In genomic region chr4:62695946-62696345, GRCm38 (mm10) we compare ENCODE assay signal across 8 mouse cellular contexts.
DNase-seq lines count a peak whose midpoint lies in the region; ATAC-seq lines count a peak whose summit lies in the region.

No protein-coding gene starts in this region.

- H3K9me3 ChIP-seq in heart, embryonic 16.5 days (replicated peaks; ENCODE audit: control insufficient read depth, low read length) = no peaks in the 10 kb centered on the region
- no peaks in the 10 kb centered on the region for H3K9me3 ChIP-seq in midbrain, embryonic 12.5 days

- H3K27me3 ChIP-seq in heart, embryonic 16.5 days (ENCODE audit: control insufficient read depth, insufficient read depth, low read length) = no peaks in the 10 kb centered on the region
- H3K27me3 ChIP-seq in midbrain, embryonic 12.5 days = no peaks in the 10 kb centered on the region

- peak overlapping the region; percentile 55; the same call in 1 of the 2 replicates for H3K27ac ChIP-seq in heart, embryonic 16.5 days (ENCODE audit: low read length)
- H3K27ac ChIP-seq in midbrain, embryonic 12.5 days (replicated peaks) = 0 out of 2 replicates have a peak overlapping the region, but pooled peaks have one; percentile 7

- H3K4me2 ChIP-seq in heart, embryonic 16.5 days (ENCODE audit: low read depth, low read length) = no peak overlapping the region
- no peak overlapping the region for H3K4me2 ChIP-seq in midbrain, embryonic 12.5 days (replicated peaks)

- WGBS in heart, embryonic 16.5 days = 49% methylated on average over 13 of the region's 13 CpGs
- 77% methylated on average over 12 of the region's 13 CpGs for WGBS in midbrain, embryonic 12.5 days

- no peak overlapping the region for H3K4me3 ChIP-seq in heart, embryonic 16.5 days (ENCODE audit: low read length)
- no peak overlapping the region for H3K4me3 ChIP-seq in midbrain, embryonic 12.5 days

- no peak overlapping the region for H3K9ac ChIP-seq in heart, embryonic 16.5 days (ENCODE audit: low read length)
- H3K9ac ChIP-seq in midbrain, embryonic 12.5 days (replicated peaks) = no peak overlapping the region

- ATAC-seq in heart, embryonic 16.5 days (replicated peaks; ENCODE audit: extremely low read depth, insufficient read depth, low FRiP score) = no peak
- ATAC-seq in midbrain, embryonic 12.5 days (ENCODE audit: low FRiP score, low read depth) = no peak
- no peak for ATAC-seq in erythroid progenitor cell, adult 5-6 weeks (replicated peaks; ENCODE audit: low FRiP score, poor library complexity, severe bottlenecking)

- H3K36me3 ChIP-seq in heart, embryonic 16.5 days (ENCODE audit: control insufficient read depth, insufficient read depth) = peaks cover 2% of the 10 kb centered on the region
- peaks cover 56% of the 10 kb centered on the region for H3K36me3 ChIP-seq in midbrain, embryonic 12.5 days

- peaks cover 50% of the 10 kb centered on the region for H3K4me1 ChIP-seq in heart, embryonic 16.5 days (ENCODE audit: control insufficient read depth, insufficient read depth, low read length)
- H3K4me1 ChIP-seq in midbrain, embryonic 12.5 days = peaks cover 47% of the 10 kb centered on the region

- DNase-seq in layer of hippocampus, adult 11-12 months (ENCODE audit: low spot score) = peak; percentile 77
- DNase-seq in layer of hippocampus, postnatal 36 days = no peak
- peak; percentile 1 for DNase-seq in MEL-GATA-1-ER (ENCODE audit: extremely low read depth, low read depth)
- DNase-seq in cerebellum, postnatal 14 days = peak; percentile 87 to 89
- peak; percentile 70 for DNase-seq in layer of hippocampus, adult 9-10 months (ENCODE audit: low spot score)

Comparison
In these comparisons a context has a peak if more than half of its experiments do, and no peak if none do; other contexts are left out.
1. DNase-seq: peak in layer of hippocampus, adult 11-12 months (single experiment), MEL-GATA-1-ER (single experiment), cerebellum, postnatal 14 days (2 of 2) and layer of hippocampus, adult 9-10 months (single experiment); none in layer of hippocampus, postnatal 36 days (0 of 2).